13 mouse cellular contexts compared by ENCODE assay signal in the genomic region with DNA sequence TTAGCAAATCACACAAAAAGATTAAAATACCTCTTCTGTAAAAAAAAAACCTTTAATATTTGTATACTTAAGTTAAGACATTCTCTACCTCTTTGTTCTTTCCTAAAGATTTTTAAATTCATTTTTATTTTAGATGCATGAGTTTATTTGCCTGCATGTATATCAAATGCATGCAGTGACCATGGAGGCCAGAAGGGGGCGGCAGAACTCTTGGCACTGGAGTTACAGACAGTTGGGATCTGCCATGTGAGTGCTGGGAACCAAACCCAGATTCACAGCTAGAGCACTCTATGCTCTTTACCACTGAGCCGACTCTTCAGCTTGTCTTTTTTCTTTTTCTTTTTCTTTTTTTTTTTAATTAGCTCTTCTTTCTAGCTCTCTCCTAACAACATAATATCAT. TPM values are rescaled to one million over a fixed set of nuclear protein-coding genes. Genes with fewer than 3 reads are reported as not detected.
DNase-seq lines count a peak whose midpoint lies in the region; ATAC-seq and TF ChIP-seq lines count a peak whose summit lies in the region.
"Had no signal": no experiment of that assay in that cellular context is flagged by ENCODE, and none has a peak within 500 bp of the region (broad histone marks: within the 10 kb centered on the region; RNA-seq: fewer than 3 reads in every experiment).

No protein-coding gene starts in this region.

- H3K27ac ChIP-seq in liver, embryonic 11.5 days (ENCODE audit: low read depth, low read length) = no peak overlapping the region
- no peak overlapping the region for H3K27ac ChIP-seq in ES-Bruce4 (ENCODE audit: insufficient read depth, low read length)
- H3K27ac ChIP-seq in liver, postnatal 0 days (ENCODE audit: low read depth) = no peak overlapping the region
- H3K27ac ChIP-seq: embryonic facial prominence, embryonic 12.5 days had no signal

- no peaks in the 10 kb centered on the region for H3K4me1 ChIP-seq in liver, embryonic 11.5 days (replicated peaks; ENCODE audit: control insufficient read depth, insufficient read depth, low read length)
- no peaks in the 10 kb centered on the region for H3K4me1 ChIP-seq in ES-Bruce4 (ENCODE audit: control insufficient read depth, insufficient read depth, low read length)
- H3K4me1 ChIP-seq in liver, postnatal 0 days (ENCODE audit: insufficient read depth) = no peaks in the 10 kb centered on the region
- H3K4me1 ChIP-seq: embryonic facial prominence, embryonic 12.5 days; heart, embryonic 12.5 days had no signal

- no peaks in the 10 kb centered on the region for H3K27me3 ChIP-seq in liver, embryonic 11.5 days (replicated peaks; ENCODE audit: control insufficient read depth, insufficient read depth, low read length)
- no peaks in the 10 kb centered on the region for H3K27me3 ChIP-seq in ES-Bruce4 (ENCODE audit: control insufficient read depth, insufficient read depth, low read length, poor library complexity, severe bottlenecking)
- no peaks in the 10 kb centered on the region for H3K27me3 ChIP-seq in liver, postnatal 0 days (ENCODE audit: insufficient read depth, low read length)
- H3K27me3 ChIP-seq: embryonic facial prominence, embryonic 12.5 days; heart, embryonic 12.5 days had no signal

- peak; percentile 39 to 62 for DNase-seq in cerebellum, postnatal 10 days
- DNase-seq in cerebellum, adult 9-11 months = no peak
- DNase-seq in liver = peak; percentile 25
- DNase-seq in liver, embryonic 11.5 days (ENCODE audit: low spot score) = no peak
- DNase-seq in liver, postnatal 0 days = no peak
- no peak for DNase-seq in ovary, postnatal 14 days (ENCODE audit: low spot score)
- DNase-seq in gastrocnemius, postnatal 10 days = no peak
- DNase-seq: spleen, adult 18-20 months had no signal

- no peak for ATAC-seq in liver, embryonic 11.5 days (replicated peaks; ENCODE audit: low FRiP score)
- no peak for ATAC-seq in liver, postnatal 0 days
- ATAC-seq: inflammation-experienced regulatory T-cells, adult 6 months; midbrain, embryonic 16.5 days had no signal

- H3K9me3 ChIP-seq in liver, embryonic 11.5 days (ENCODE audit: control insufficient read depth, low read length) = 0 out of 2 replicates have a peak, but pooled peaks cover 2% of the 10 kb centered on the region
- H3K9me3 ChIP-seq in ES-Bruce4 (replicated peaks; ENCODE audit: control insufficient read depth, insufficient read depth, low read length, poor library complexity, severe bottlenecking) = 0 out of 2 replicates have a peak, but pooled peaks cover 4% of the 10 kb centered on the region
- no peaks in the 10 kb centered on the region for H3K9me3 ChIP-seq in liver, postnatal 0 days (ENCODE audit: low read length)
- H3K9me3 ChIP-seq: embryonic facial prominence, embryonic 12.5 days had no signal

- H3K4me2 ChIP-seq in liver, embryonic 11.5 days = no peak overlapping the region
- no peak overlapping the region for H3K4me2 ChIP-seq in liver, postnatal 0 days (ENCODE audit: low read depth, low read length)
- H3K4me2 ChIP-seq: embryonic facial prominence, embryonic 12.5 days; heart, embryonic 12.5 days had no signal

- peak; percentile 52 for TF ChIP-seq CTCF in ES-Bruce4 (IDR thresholded peaks at IDR 0.05; ENCODE audit: low read depth, low read length)
- peak; percentile 43 for TF ChIP-seq CTCF in liver, postnatal 0 days (IDR thresholded peaks at IDR 0.05; ENCODE audit: low read depth)

- H3K4me3 ChIP-seq in liver, embryonic 11.5 days (ENCODE audit: low read depth, low read length) = no peak overlapping the region
- no peak overlapping the region for H3K4me3 ChIP-seq in ES-Bruce4 (ENCODE audit: low read depth, low read length)
- H3K4me3 ChIP-seq in liver, postnatal 0 days (ENCODE audit: low read depth, low read length) = no peak overlapping the region
- H3K4me3 ChIP-seq: embryonic facial prominence, embryonic 12.5 days; heart, embryonic 12.5 days had no signal

- no peak overlapping the region for H3K9ac ChIP-seq in liver, embryonic 11.5 days (ENCODE audit: low read depth, low read length)
- H3K9ac ChIP-seq in ES-Bruce4 (ENCODE audit: low read depth, poor library complexity, severe bottlenecking) = no peak overlapping the region
- no peak overlapping the region for H3K9ac ChIP-seq in liver, postnatal 0 days (replicated peaks)
- H3K9ac ChIP-seq: embryonic facial prominence, embryonic 12.5 days; heart, embryonic 12.5 days had no signal

- WGBS in liver, embryonic 11.5 days = 48% methylated on average over 2 of the region's 2 CpGs
- 40% methylated on average over 2 of the region's 2 CpGs for WGBS in liver, postnatal 0 days (ENCODE audit: insufficient replicate concordance)

- TF ChIP-seq EP300 in ES-Bruce4 (IDR thresholded peaks at IDR 0.05; ENCODE audit: insufficient read depth, low read depth, low read length) = no peak
- no peak for TF ChIP-seq EP300 in liver, postnatal 0 days (IDR thresholded peaks at IDR 0.05; ENCODE audit: low read depth)

- no peak for TF ChIP-seq POLR2A in ES-Bruce4 (IDR thresholded peaks at IDR 0.05; ENCODE audit: insufficient read depth, low read length)

- H3K36me3 ChIP-seq in liver, embryonic 11.5 days (ENCODE audit: control insufficient read depth, insufficient read depth, low read length) = no peaks in the 10 kb centered on the region
- H3K36me3 ChIP-seq in ES-Bruce4 (ENCODE audit: control insufficient read depth, insufficient read depth, low read length, poor library complexity, severe bottlenecking) = no peaks in the 10 kb centered on the region
- H3K36me3 ChIP-seq in liver, postnatal 0 days (replicated peaks; ENCODE audit: insufficient read depth, low read length) = no peaks in the 10 kb centered on the region
- H3K36me3 ChIP-seq: embryonic facial prominence, embryonic 12.5 days; heart, embryonic 12.5 days had no signal

RNA-seq across cellular contexts. Expression of gene Fra10ac1, which starts 4.7 kb away (rescaled TPM):
- polyA plus RNA-seq in liver, embryonic 11.5 days (2014; fragmentation: Nextera tagmentation; extraction: Ambion mirVana) = 35.0 and 35.9 TPM in 2 replicates
- polyA plus RNA-seq in ES-Bruce4 (2011; ENCODE audit: insufficient read depth, insufficient read length, low read depth, missing spikeins) = 46.0 and 48.1 TPM in 2 replicates
- 16.6 and 18.6 TPM in 2 replicates for polyA plus RNA-seq in liver, postnatal 0 days (2015; fragmentation: Nextera tagmentation; extraction: Ambion mirVana)
- total RNA-seq in gastrocnemius, postnatal 10 days (2021) = 10 to 100 TPM; 10.1 to 10.7 TPM

RNA-seq across cellular contexts. Expression of gene Lgi1, which starts 35.6 kb away (rescaled TPM):
- 0.16 and 0.19 TPM in 2 replicates for polyA plus RNA-seq in liver, embryonic 11.5 days (2014; fragmentation: Nextera tagmentation; extraction: Ambion mirVana)
- polyA plus RNA-seq in ES-Bruce4 (2011; ENCODE audit: insufficient read depth, insufficient read length, low read depth, missing spikeins) = 28.1 and 32.6 TPM in 2 replicates
- 0.12 TPM in 1 of 2 replicates, not detected in the other for polyA plus RNA-seq in liver, postnatal 0 days (2015; fragmentation: Nextera tagmentation; extraction: Ambion mirVana)
- 1 to 10 TPM; 1.5 to 2.3 TPM for total RNA-seq in gastrocnemius, postnatal 10 days (2021)
- polyA plus RNA-seq: heart, embryonic 12.5 days had no signal

Comparison
In these comparisons a context has a peak if more than half of its experiments do, and no peak if none do; other contexts are left out.
1. DNase-seq: peak in cerebellum, postnatal 10 days (2 of 2) and liver (single experiment); none in cerebellum, adult 9-11 months (single experiment), liver, embryonic 11.5 days (single experiment), liver, postnatal 0 days (single experiment), ovary, postnatal 14 days (single experiment) and gastrocnemius, postnatal 10 days (single experiment).
2. RNA of gene Lgi1, which starts 35.6 kb away (polyA plus RNA-seq): 28.1 to 32.6 TPM in ES-Bruce4; 0.16 to 0.19 TPM in liver, embryonic 11.5 days and 0.12 TPM in liver, postnatal 0 days; every median in the first group is over 10 times any median in the second.